Mouse (Mus musculus) ES-E14 (cell line): ENCODE results near the gene Parvb. TPM values are rescaled to one million over a fixed set of nuclear protein-coding genes. Genes with fewer than 3 reads are reported as not detected.
A peak's percentile ranks its signal among the peaks of the same experiment; 100 is the strongest.

Experiments
- DNase-seq: peaks from one replicate; pipeline ENCODE4 v3.0.0-alpha.2; 2013; ENCODE audit warnings: low read depth, low spot score
- H3K27ac ChIP-seq: 2 replicates; pipeline ENCODE4 v1.5.1; 2012; ENCODE audit warnings: low read depth, mild to moderate bottlenecking, low read length, moderate library complexity, mixed read lengths; ENCODE audit not compliant: poor library complexity, insufficient read depth, severe bottlenecking
- H3K36me3 ChIP-seq: 2 replicates; pipeline ENCODE4 v1.6.1; 2012; ENCODE audit warnings: mild to moderate bottlenecking, low read length, moderate library complexity, mixed read lengths; ENCODE audit not compliant: control insufficient read depth, poor library complexity, insufficient read depth, severe bottlenecking
- H3K4me1 ChIP-seq, 2 experiments: fragments of 150-350 bp in 1 of 2; sonication (generic) in 1 of 2; 2 replicates each; pipeline ENCODE4 v1.6.1; 2012; ENCODE audit warnings: low read length in 2 of 2, mild to moderate bottlenecking in 1 of 2, mixed read lengths in 1 of 2; ENCODE audit not compliant: control insufficient read depth in 2 of 2, insufficient read depth in 2 of 2, poor library complexity in 1 of 2
- H3K4me3 ChIP-seq, 2 experiments: fragments of 150-350 bp in 1 of 2; sonication (generic) in 1 of 2; 2 replicates each; pipeline ENCODE4 v1.5.1; 2012; ENCODE audit warnings: low read length in 2 of 2, low read depth in 1 of 2, mild to moderate bottlenecking in 1 of 2, mixed read lengths in 1 of 2; ENCODE audit not compliant: insufficient read depth in 1 of 2, poor library complexity in 1 of 2, severe bottlenecking in 1 of 2
- H3K9ac ChIP-seq: 2 replicates; pipeline ENCODE4 v1.6.1; 2012; ENCODE audit warnings: low read depth, mild to moderate bottlenecking, low read length, mixed read lengths; ENCODE audit not compliant: poor library complexity, insufficient read depth, severe bottlenecking
- H3K9me3 ChIP-seq: fragments of 150-350 bp; sonication (generic); 2 replicates; pipeline ENCODE4 v1.6.1; 2012; ENCODE audit warnings: low read depth, mild to moderate bottlenecking, low read length; ENCODE audit not compliant: control insufficient read depth, insufficient read depth
- CHD2 ChIP-seq: IDR thresholded peaks from 2 replicates; pipeline ENCODE4 v1.6.1; 2014; ENCODE audit warnings: mild to moderate bottlenecking, low read depth, low read length, inconsistent platforms
- HCFC1 ChIP-seq: IDR thresholded peaks from 2 replicates; pipeline ENCODE4 v1.6.1; 2012; ENCODE audit warnings: low read length, inconsistent platforms, borderline replicate concordance; ENCODE audit not compliant: insufficient read depth
- MAFK ChIP-seq: IDR thresholded peaks from 2 replicates; pipeline ENCODE4 v1.6.1; 2014; ENCODE audit warnings: mild to moderate bottlenecking, low read depth, low read length, inconsistent platforms; ENCODE audit not compliant: insufficient read depth
- ZC3H11A ChIP-seq: IDR thresholded peaks from 2 replicates; pipeline ENCODE4 v1.6.1; 2012; ENCODE audit warnings: low read depth, mild to moderate bottlenecking, inconsistent platforms, low read length, borderline replicate concordance
- ZNF384 ChIP-seq: IDR thresholded peaks from 2 replicates; pipeline ENCODE4 v1.6.1; 2012; ENCODE audit warnings: low read depth, low read length, inconsistent platforms
- in situ Hi-C, 2 experiments: fragments of 600-800 bp; cut with MboI; formaldehyde crosslinking; loops; one replicate each; pipeline ENCODE4 v1.15.1; 2025; ENCODE audit warnings: low sequenced_read_pairs in 2 of 2, inconsistent platforms in 1 of 2; ENCODE audit not compliant: unreplicated experiment in 2 of 2
- total RNA-seq: library from RNA; depleted of rRNA; stranded (reverse); fragments of 300-350 nt; gene quantifications from 2 replicates; pipeline ENCODE4 v1.2.3, GENCODE M21; 2012

Gene Parvb
- total RNA-seq, 1 experiment = 10.8 TPM

- H3K4me1 ChIP-seq = peaks cover 7 to 32% of the 10 kb centered on the region in 2 experiments; a peak in 3 of 4 replicates
- peak; percentile 48 for DNase-seq
Measured at GRCm38 (mm10) chr15:84235646-84236045, 3.8 kb downstream of the Parvb start.

GRCm38 (mm10) chr15:84238552-84238951 is 6.7 kb downstream of the Parvb start:
- Histone ChIP-seq H3K36me3 (peaks cover 3% of the 10 kb centered on the region; the same call in 1 of the 2 replicates), H3K4me3 (no peak overlapping the region), H3K9ac (no peak overlapping the region), H3K9me3 (no peaks in the 10 kb centered on the region), H3K27ac (no peak overlapping the region), H3K4me1 (peaks cover 1 to 23% of the 10 kb centered on the region in 2 experiments; a peak in 2 of 4 replicates)
- DNase-seq = no peak
- in situ Hi-C loops = no loop called here
- TF ChIP-seq MAFK (no peak), ZC3H11A (no peak), ZNF384 (no peak), CHD2 (no peak), HCFC1 (no peak)

More at GRCm38 (mm10) chr15:84235646-84236045, 3.8 kb downstream of the Parvb start:
- Histone ChIP-seq H3K4me3 (peak overlapping the region in 1 of 2 experiments; percentile 14; a peak in 1 of 4 replicates), H3K9ac (peak overlapping the region; percentile 13; the same call in 1 of the 2 replicates), H3K27ac (peak overlapping the region; percentile 34; the same call in 1 of the 2 replicates), H3K9me3 (no peaks in the 10 kb centered on the region), H3K36me3 (no peaks in the 10 kb centered on the region)
- in situ Hi-C loops = no loop called here
- TF ChIP-seq HCFC1 (no peak), ZC3H11A (no peak), MAFK (no peak), ZNF384 (no peak), CHD2 (no peak)

- Histone ChIP-seq H3K27ac (no peak overlapping the region), H3K4me1 (peaks cover 1 to 23% of the 10 kb centered on the region in 2 experiments; a peak in 2 of 4 replicates), H3K4me3 (0 out of 4 replicates have a peak overlapping the region, but pooled peaks of 1 of the 2 experiments have one; percentile 10), H3K9ac (no peak overlapping the region; the same call in 1 of the 2 replicates), H3K9me3 (no peaks in the 10 kb centered on the region), H3K36me3 (peaks cover 3% of the 10 kb centered on the region; the same call in 1 of the 2 replicates)
- TF ChIP-seq ZC3H11A (no peak), MAFK (no peak), CHD2 (no peak), HCFC1 (no peak)
- in situ Hi-C loops = no loop called here
- no peak for DNase-seq
Measured at GRCm38 (mm10) chr15:84238991-84239401, 7.2 kb downstream of the Parvb start.

GRCm38 (mm10) chr15:84241520-84241919 is 9.7 kb downstream of the Parvb start:
- peaks cover 1 to 18% of the 10 kb centered on the region in 2 experiments; a peak in 2 of 4 replicates for H3K4me1 ChIP-seq
- no peak overlapping the region for H3K4me3 ChIP-seq
- no peak overlapping the region for H3K9ac ChIP-seq
- H3K36me3 ChIP-seq = peaks cover 3% of the 10 kb centered on the region; the same call in 1 of the 2 replicates
- H3K9me3 ChIP-seq = no peaks in the 10 kb centered on the region
- no peak for TF ChIP-seq CHD2
- no peak for TF ChIP-seq HCFC1
- no peak for TF ChIP-seq ZNF384
- no peak for TF ChIP-seq ZC3H11A
- TF ChIP-seq MAFK = no peak
- no peak for DNase-seq
- H3K27ac ChIP-seq = no peak overlapping the region
- in situ Hi-C loops = no loop called here
